Mouse (Mus musculus) hindbrain, embryonic 12.5 days (tissue): ENCODE measurements around the gene Tcf7l2. TPM values are rescaled to one million over a fixed set of nuclear protein-coding genes. Genes with fewer than 3 reads are reported as not detected.

Source experiments
- ATAC-seq: fragments of 200-750 bp; cut with Nextera tagmentation; 2 replicates; pipeline ENCODE4 v1.8.0; 2017; ENCODE audit warnings: moderate TSS enrichment; ENCODE audit not compliant: low FRiP score
- H3K27ac ChIP-seq: fragments of 300-500 bp; sonication (generic); 2 replicates; pipeline ENCODE4 v1.5.1; 2016; ENCODE audit warnings: mild to moderate bottlenecking
- H3K27me3 ChIP-seq: fragments of 300-500 bp; sonication (generic); 2 replicates; pipeline ENCODE4 v1.6.1; 2016; ENCODE audit warnings: mild to moderate bottlenecking
- H3K36me3 ChIP-seq: fragments of 300-500 bp; sonication (generic); 2 replicates; pipeline ENCODE4 v1.6.1; 2016; ENCODE audit warnings: mild to moderate bottlenecking
- H3K4me1 ChIP-seq: fragments of 300-500 bp; sonication (generic); 2 replicates; pipeline ENCODE4 v1.6.1; 2016
- H3K4me2 ChIP-seq: fragments of 300-500 bp; sonication (generic); replicated peaks from 2 replicates; pipeline ENCODE4 v1.6.1; 2016; ENCODE audit warnings: mild to moderate bottlenecking
- H3K4me3 ChIP-seq: fragments of 300-500 bp; sonication (generic); 2 replicates; pipeline ENCODE4 v1.5.1; 2016; ENCODE audit warnings: mild to moderate bottlenecking
- H3K9ac ChIP-seq: fragments of 300-500 bp; sonication (generic); 2 replicates; pipeline ENCODE4 v1.6.1; 2016; ENCODE audit warnings: mild to moderate bottlenecking, moderate library complexity
- H3K9me3 ChIP-seq: fragments of 300-500 bp; sonication (generic); replicated peaks from 2 replicates; pipeline ENCODE4 v1.6.1; 2016; ENCODE audit warnings: mild to moderate bottlenecking
- WGBS: fragments of 180-500 bp; shearing (Covaris S2); methylation state at CpG from one replicate; pipeline ENCODE4 v1.1.7; 2016; 5-methylcytosine and 5-hydroxymethylcytosine counted together
- polyA plus RNA-seq: library from polyadenylated mRNA; unstranded; fragments of >200 nt; fragmentation: Nextera tagmentation; extraction: Ambion mirVana; gene quantifications from 2 replicates; pipeline ENCODE4 v1.2.1, GENCODE M21; 2016

Tcf7l2 gene
- polyA plus RNA-seq, 1 experiment from 2014 or later: 78.0 TPM

DNA sequence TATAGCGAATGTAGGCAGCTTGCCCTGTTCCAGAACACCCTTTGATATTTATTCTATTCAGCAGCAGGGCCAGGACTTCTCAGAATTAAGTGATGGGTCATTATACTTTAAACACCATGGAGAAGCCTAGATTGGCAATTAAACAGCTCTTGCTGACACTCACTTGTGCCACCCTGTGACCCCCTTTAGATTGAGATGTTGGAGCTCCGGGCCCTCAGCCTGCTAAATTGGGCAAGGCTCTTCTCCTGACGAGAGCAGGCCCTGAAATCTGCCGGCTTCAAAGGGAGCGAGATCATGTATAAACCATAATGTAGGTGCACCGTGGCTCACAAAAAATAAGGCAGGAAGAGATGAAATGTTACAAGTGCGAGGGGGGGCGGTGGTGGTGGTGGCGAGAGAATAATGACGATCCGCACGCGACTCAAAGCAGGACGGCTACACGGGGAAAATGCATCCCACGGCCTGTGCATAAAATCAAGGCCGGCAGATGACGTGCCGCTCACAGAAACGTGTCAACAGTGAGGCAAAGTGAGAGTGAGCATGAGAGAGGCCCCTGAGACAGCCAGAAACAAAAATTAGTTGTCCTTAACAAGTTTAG lies 173.1 kb downstream of the Tcf7l2 start:
- Histone ChIP-seq H3K9me3 (no peaks in the 10 kb centered on the region), H3K36me3 (peaks cover 22% of the 10 kb centered on the region), H3K27ac (no peak overlapping the region), H3K9ac (no peak overlapping the region), H3K27me3 (no peaks in the 10 kb centered on the region), H3K4me2 (no peak overlapping the region), H3K4me1 (peaks cover 11% of the 10 kb centered on the region), H3K4me3 (no peak overlapping the region)
- WGBS: 65% methylated on average over 20 of the region's 20 CpGs
- peak; percentile 29; the same call in 1 of the 2 replicates for ATAC-seq

DNA sequence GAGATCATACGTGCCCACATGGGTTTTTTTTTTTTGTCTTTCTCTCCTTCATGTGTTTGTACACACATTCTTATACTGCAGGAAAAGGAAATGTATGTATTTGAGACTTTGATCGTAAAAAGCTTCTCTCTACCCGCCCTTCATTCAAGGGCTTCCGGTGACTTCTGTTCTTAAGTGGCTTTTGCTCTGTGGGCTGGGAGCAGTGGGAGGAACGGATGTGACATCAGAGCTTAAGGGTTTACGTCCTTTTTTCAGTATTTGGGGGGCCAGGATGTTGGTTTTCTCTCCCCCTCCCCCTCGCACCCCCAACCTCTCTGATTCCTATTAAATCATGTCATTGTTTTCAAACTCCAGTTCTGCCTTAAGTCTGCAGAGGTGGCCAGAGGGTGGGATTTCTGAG lies 173.9 kb downstream of the Tcf7l2 start:
- Histone ChIP-seq H3K36me3 (peaks cover 22% of the 10 kb centered on the region), H3K4me2 (no peak overlapping the region), H3K4me3 (no peak overlapping the region), H3K27me3 (no peaks in the 10 kb centered on the region), H3K4me1 (peaks cover 11% of the 10 kb centered on the region), H3K9me3 (no peaks in the 10 kb centered on the region), H3K9ac (no peak overlapping the region), H3K27ac (no peak overlapping the region)
- no peak for ATAC-seq
- WGBS: 85% methylated on average over 7 of the region's 7 CpGs

DNA sequence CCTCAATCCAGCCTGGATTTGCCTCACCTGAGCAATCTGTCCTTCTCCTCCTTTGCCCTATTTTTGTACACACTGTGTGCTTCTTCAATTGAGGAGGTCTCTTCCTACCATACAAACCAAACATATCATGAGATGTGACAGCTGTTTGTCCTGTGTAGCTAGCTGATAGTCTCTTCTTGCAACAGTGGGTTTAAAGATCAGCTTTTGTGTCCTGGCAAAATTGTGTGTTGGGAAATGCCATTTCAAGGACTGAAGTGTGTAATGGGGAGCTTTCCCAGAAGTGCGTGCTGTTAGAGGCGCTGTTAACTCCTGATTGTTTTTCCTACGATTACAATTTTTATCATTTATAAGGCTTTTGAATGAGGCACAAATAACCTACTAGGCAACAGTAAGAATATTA lies 174.6 kb downstream of the Tcf7l2 start:
- H3K9me3 ChIP-seq: no peaks in the 10 kb centered on the region
- H3K36me3 ChIP-seq: peaks cover 18% of the 10 kb centered on the region
- ATAC-seq: no peak
- no peaks in the 10 kb centered on the region for H3K27me3 ChIP-seq
- H3K9ac ChIP-seq: no peak overlapping the region
- H3K4me2 ChIP-seq: no peak overlapping the region
- WGBS: 96% methylated on average over 3 of the region's 3 CpGs
- peaks cover 11% of the 10 kb centered on the region for H3K4me1 ChIP-seq
- no peak overlapping the region for H3K27ac ChIP-seq
- no peak overlapping the region for H3K4me3 ChIP-seq

DNA sequence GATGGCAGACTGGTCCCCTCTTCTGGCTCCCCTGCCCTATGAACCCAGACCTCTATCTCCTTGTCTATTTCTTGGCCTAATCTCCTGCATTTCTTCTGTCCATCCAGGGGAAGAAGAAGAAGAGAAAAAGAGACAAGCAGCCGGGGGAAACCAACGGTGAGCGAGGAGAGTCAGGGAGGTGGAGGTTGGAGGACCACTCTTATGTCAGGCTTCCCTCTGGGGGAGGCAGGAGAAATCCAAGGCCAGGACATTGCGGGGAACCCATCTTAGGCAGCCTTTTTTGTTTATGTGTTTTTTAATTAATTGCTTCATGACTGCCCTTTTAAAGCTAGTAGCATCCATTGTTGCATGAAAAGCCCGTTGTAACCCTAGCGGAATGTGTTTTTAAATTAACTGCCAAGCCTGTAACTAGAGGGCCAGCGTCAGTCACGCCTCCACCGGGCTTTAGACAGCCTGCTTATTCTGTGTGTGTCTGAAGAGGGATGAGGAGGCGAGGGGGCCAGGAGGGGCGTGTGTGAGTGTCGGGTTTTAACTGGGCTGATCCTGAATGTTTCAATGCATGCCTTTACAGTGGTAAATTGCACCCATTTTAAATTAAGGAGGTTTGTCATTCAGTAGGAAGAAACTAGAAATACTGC lies 182.3 kb downstream of the Tcf7l2 start:
- peaks cover 16% of the 10 kb centered on the region; the same call in 1 of the 2 replicates for H3K36me3 ChIP-seq
- H3K9me3 ChIP-seq: no peaks in the 10 kb centered on the region
- H3K4me3 ChIP-seq: no peak overlapping the region
- H3K27ac ChIP-seq: no peak overlapping the region
- no peaks in the 10 kb centered on the region for H3K27me3 ChIP-seq
- H3K4me2 ChIP-seq: no peak overlapping the region
- peaks cover 6% of the 10 kb centered on the region for H3K4me1 ChIP-seq
- peak; percentile 77 for ATAC-seq
- WGBS: 23% methylated on average over 12 of the region's 12 CpGs
- H3K9ac ChIP-seq: no peak overlapping the region

DNA sequence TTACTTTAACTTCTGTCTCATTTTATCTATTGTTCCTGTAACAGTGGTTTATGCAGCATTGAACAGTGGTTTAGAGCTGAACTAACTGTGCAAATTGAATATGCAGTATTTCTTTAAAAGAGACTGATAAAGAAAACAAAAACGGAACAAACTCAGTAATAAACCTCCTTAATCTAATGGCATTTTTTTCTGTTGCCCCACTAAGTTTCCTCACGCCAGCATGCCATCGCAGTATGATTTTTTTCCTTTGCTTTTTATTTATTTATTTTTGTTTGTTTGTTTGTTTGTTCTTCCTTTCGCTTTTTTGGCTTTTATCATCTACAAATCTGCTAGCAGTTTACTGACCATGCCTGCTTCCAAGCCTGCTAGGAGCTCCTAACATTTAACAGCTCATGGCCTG lies 183.2 kb downstream of the Tcf7l2 start:
- 91% methylated on average over 4 of the region's 4 CpGs for WGBS
- no peak for ATAC-seq
- peaks cover 11% of the 10 kb centered on the region; the same call in 1 of the 2 replicates for H3K36me3 ChIP-seq
- H3K9me3 ChIP-seq: no peaks in the 10 kb centered on the region
- no peak overlapping the region for H3K4me3 ChIP-seq
- H3K27me3 ChIP-seq: no peaks in the 10 kb centered on the region
- H3K4me1 ChIP-seq: peaks cover 6% of the 10 kb centered on the region
- H3K9ac ChIP-seq: no peak overlapping the region
- no peak overlapping the region for H3K27ac ChIP-seq
- no peak overlapping the region for H3K4me2 ChIP-seq

DNA sequence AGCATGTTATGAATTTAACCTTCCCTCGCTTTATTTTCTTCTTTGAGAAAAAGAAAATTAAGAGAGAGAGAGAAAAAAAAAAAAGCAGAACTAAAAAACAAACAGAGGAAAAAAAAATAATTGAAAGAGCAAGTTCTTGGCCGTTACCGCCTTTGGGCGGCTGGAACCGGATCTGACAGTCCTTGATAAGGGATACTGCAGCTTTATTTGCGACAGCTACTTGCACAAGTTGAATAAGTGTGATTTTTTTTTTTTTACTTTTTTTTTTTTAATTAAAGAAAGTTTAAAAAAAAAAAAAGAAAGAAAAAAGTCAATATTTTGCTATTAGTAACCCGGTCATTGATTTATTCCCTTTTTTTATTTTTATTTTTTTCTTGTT lies 183.8 kb downstream of the Tcf7l2 start:
- H3K36me3 ChIP-seq: peaks cover 9% of the 10 kb centered on the region; the same call in 1 of the 2 replicates
- no peaks in the 10 kb centered on the region for H3K9me3 ChIP-seq
- H3K4me2 ChIP-seq: no peak overlapping the region
- 78% methylated on average over 7 of the region's 7 CpGs for WGBS
- H3K9ac ChIP-seq: no peak overlapping the region
- H3K4me3 ChIP-seq: no peak overlapping the region
- H3K27ac ChIP-seq: no peak overlapping the region
- peaks cover 6% of the 10 kb centered on the region for H3K4me1 ChIP-seq
- no peaks in the 10 kb centered on the region for H3K27me3 ChIP-seq
- no peak for ATAC-seq

DNA sequence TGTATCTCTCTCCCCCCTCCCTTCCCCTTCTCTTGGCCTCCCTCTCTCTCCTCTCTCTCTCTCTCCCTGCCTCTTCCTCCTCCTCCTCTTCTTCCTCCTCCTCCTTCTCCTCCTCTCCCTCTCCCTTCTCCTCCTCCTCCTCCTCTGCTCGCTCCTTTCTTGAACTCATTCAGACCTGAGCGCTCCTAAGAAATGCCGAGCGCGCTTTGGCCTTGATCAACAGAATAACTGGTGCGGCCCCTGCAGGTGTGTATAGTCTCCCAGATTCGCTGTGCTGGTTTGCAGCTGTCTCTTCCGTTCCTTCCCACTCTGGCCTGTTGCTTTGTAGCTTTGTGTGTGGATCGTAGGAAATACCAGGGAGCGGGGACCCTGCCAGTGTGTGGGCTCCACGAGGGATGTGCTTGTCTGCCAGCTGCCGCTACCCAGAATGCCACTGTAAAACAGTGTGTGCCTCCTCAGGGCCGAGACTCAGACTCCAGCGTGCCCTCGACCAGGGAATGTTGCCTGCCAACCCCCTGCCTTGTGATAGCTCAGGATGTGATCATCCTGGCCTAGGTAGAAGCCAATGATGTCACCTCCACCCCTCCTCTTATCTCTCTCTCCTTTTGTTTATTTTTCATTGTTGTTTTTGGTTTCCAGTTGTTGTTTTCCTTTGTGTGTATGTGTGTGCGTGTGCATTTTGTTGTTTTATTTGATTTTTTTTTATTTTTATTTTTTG lies 184.3 kb downstream of the Tcf7l2 start:
- H3K27me3 ChIP-seq: no peaks in the 10 kb centered on the region
- H3K27ac ChIP-seq: no peak overlapping the region
- no peak for ATAC-seq
- H3K9ac ChIP-seq: no peak overlapping the region
- peaks cover 9% of the 10 kb centered on the region; the same call in 1 of the 2 replicates for H3K36me3 ChIP-seq
- H3K9me3 ChIP-seq: no peaks in the 10 kb centered on the region
- WGBS: 77% methylated on average over 16 of the region's 16 CpGs
- H3K4me2 ChIP-seq: no peak overlapping the region
- H3K4me1 ChIP-seq: peaks cover 6% of the 10 kb centered on the region
- no peak overlapping the region for H3K4me3 ChIP-seq

DNA sequence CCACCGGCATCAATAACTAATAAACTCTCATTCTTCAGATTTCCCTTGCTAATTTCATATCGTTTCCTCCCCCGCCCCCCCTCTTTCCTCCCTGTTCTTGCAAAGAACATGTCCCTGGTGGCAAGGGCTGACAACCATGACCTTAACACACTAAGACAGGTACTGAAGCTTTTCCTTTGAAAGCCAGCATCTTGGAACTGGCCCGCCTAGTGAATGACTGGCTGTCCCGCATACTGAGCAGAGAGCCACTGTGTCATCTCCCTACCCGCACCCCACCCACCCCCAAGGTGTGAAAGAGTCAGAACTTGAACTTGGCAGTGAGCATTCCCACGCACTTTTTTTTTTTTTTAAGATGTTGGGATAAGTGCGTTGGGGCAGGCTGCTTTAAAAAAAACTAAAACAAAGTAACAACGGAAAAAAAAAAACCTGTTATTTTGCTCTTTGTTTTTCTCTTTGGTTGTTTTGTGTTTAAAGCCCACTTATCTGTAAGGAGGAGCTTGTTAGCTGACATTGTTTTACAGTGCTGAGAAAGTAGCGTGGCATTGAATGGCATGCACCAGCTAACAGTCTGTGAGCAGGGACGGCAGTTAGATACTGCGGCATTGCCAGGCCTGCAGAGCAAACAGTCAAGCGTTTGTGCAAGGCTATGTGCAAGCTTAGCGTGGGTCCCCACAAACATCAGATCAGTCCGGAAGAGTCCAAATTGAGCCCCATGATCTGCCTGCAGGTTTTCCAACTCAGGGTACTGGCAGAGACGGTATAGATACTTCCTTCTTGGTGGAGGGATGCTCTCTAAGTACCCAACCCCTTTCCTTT lies 185.4 kb downstream of the Tcf7l2 start:
- no peaks in the 10 kb centered on the region for H3K9me3 ChIP-seq
- no peak overlapping the region for H3K4me2 ChIP-seq
- ATAC-seq: no peak
- H3K4me1 ChIP-seq: peaks cover 6% of the 10 kb centered on the region
- 87% methylated on average over 16 of the region's 16 CpGs for WGBS
- no peaks in the 10 kb centered on the region for H3K27me3 ChIP-seq
- H3K36me3 ChIP-seq: peaks cover 14% of the 10 kb centered on the region; the same call in 1 of the 2 replicates
- no peak overlapping the region for H3K9ac ChIP-seq
- H3K4me3 ChIP-seq: no peak overlapping the region
- no peak overlapping the region for H3K27ac ChIP-seq

DNA sequence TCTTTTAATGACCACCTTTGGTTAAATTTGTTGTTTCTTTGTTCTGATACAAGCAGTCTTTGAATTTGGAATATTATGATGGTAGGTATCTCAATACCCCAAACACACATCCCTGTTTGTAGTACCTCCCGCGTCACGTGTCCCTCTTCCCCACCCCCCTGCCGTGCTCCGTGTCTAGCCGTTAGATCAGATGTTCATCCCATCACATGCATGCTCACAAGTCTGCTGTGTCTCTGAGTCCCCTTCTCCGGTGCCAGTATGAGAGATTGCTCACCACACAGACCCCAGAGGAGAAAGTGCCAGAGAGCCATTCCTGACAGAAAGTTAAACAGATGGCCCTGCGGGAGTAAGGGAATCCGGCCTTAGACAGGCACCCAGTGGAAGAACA lies 186.0 kb downstream of the Tcf7l2 start:
- Histone ChIP-seq H3K4me1 (peaks cover 6% of the 10 kb centered on the region), H3K9me3 (no peaks in the 10 kb centered on the region), H3K27me3 (no peaks in the 10 kb centered on the region), H3K4me2 (no peak overlapping the region), H3K4me3 (no peak overlapping the region), H3K9ac (no peak overlapping the region), H3K36me3 (peaks cover 10% of the 10 kb centered on the region; the same call in 1 of the 2 replicates), H3K27ac (no peak overlapping the region)
- no peak for ATAC-seq
- 90% methylated on average over 9 of the region's 9 CpGs for WGBS

DNA sequence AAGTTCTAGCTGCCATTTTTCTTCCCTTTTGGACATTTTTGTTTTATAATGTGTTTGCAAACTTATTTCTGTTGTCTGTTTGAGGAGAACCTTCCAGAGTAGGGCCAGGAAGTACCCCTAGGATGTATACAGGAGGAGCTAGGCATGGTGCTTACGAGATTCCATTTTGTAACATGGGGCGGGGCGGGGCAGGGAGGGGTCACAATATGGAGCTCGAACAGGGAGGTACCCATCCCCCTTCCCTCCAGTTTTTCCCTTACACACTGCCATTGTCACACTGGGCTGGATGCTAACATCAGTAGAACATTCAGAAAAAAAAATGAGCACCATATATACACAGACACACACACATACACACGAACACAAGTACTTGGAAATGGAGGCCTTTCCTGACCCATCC lies 187.1 kb downstream of the Tcf7l2 start:
- no peak overlapping the region for H3K9ac ChIP-seq
- H3K9me3 ChIP-seq: no peaks in the 10 kb centered on the region
- H3K27me3 ChIP-seq: no peaks in the 10 kb centered on the region
- H3K4me2 ChIP-seq: no peak overlapping the region
- H3K27ac ChIP-seq: no peak overlapping the region
- H3K4me3 ChIP-seq: no peak overlapping the region
- 90% methylated on average over 5 of the region's 5 CpGs for WGBS
- peaks cover 6% of the 10 kb centered on the region; the same call in 1 of the 2 replicates for H3K36me3 ChIP-seq
- peaks cover 3% of the 10 kb centered on the region; the same call in 1 of the 2 replicates for H3K4me1 ChIP-seq
- no peak for ATAC-seq

DNA sequence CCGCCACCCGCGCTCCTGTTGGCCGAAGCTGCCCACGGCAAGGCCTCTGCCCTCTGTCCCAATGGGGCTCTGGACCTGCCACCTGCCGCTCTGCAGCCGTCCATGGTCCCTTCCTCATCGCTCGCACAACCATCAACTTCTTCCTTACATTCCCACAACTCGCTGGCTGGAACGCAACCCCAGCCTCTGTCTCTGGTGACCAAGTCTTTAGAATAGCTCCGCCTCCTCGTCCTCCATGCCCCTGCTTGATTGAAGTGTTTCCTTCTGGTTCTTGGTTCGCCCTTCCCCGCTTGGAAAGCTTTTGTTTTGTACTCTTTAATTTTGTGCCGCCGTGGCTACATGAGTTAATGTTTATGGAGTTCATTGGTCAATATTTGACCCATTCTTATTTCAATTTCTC lies 190.0 kb downstream of the Tcf7l2 start:
- WGBS: 91% methylated on average over 17 of the region's 17 CpGs
- Histone ChIP-seq H3K4me2 (no peak overlapping the region), H3K9me3 (no peaks in the 10 kb centered on the region), H3K4me3 (no peak overlapping the region), H3K27ac (no peak overlapping the region), H3K36me3 (peaks cover 6% of the 10 kb centered on the region; the same call in 1 of the 2 replicates), H3K9ac (no peak overlapping the region), H3K4me1 (no peaks in the 10 kb centered on the region), H3K27me3 (no peaks in the 10 kb centered on the region)
- ATAC-seq: no peak
